Comparison of ENCODE assay signal across 8 mouse cellular contexts in the genomic region with DNA sequence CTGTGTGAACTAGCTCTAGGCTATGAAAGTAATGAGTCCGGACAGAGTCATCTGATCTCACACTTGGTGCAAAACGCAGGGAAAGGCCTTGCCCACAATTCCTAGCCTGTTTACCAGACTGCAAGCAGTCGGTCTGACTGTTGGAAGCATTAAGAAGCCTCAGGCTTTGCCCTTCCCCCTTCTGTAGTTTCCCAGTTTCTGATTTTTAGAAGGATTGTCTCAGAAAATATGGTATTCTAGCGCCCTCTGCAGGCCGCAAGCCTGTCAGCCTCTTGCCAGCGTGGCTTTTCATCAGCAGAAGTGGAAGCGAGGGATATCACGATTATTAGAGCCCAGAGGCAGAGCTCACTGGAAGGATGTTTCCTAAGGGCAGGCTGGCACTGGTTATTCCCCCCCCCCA.
A peak's percentile ranks its signal among the peaks of the same experiment; 100 is the strongest.
DNase-seq lines count a peak whose midpoint lies in the region; ATAC-seq and TF ChIP-seq lines count a peak whose summit lies in the region.

No protein-coding gene starts in this region.

- TF ChIP-seq POLR2A in ES-Bruce4 (IDR thresholded peaks at IDR 0.05; ENCODE audit: insufficient read depth, low read length): no peak

- peaks cover 2% of the 10 kb centered on the region for H3K4me1 ChIP-seq in ES-Bruce4 (ENCODE audit: control insufficient read depth, insufficient read depth, low read length)
- H3K4me1 ChIP-seq in forebrain, embryonic 11.5 days (replicated peaks; ENCODE audit: control insufficient read depth, insufficient read depth, low read length): peaks cover 5% of the 10 kb centered on the region; the same call in 1 of the 2 replicates
- H3K4me1 ChIP-seq in heart, embryonic 16.5 days (ENCODE audit: control insufficient read depth, insufficient read depth, low read length): peaks cover 20% of the 10 kb centered on the region
- no peaks in the 10 kb centered on the region for H3K4me1 ChIP-seq in liver, postnatal 0 days (ENCODE audit: insufficient read depth)
- peaks cover 39% of the 10 kb centered on the region for H3K4me1 ChIP-seq in neural tube, embryonic 15.5 days

- H3K4me2 ChIP-seq in forebrain, embryonic 11.5 days (ENCODE audit: low read depth, low read length, severe bottlenecking): no peak overlapping the region
- H3K4me2 ChIP-seq in heart, embryonic 16.5 days (ENCODE audit: low read depth, low read length): peak overlapping the region; percentile 28; the same call in 1 of the 2 replicates
- H3K4me2 ChIP-seq in liver, postnatal 0 days (ENCODE audit: low read depth, low read length): no peak overlapping the region
- H3K4me2 ChIP-seq in neural tube, embryonic 15.5 days: peak overlapping the region; percentile 22; the same call in 1 of the 2 replicates

- 4% methylated on average over 8 of the region's 8 CpGs for WGBS in forebrain, embryonic 11.5 days
- WGBS in heart, embryonic 16.5 days: 7% methylated on average over 8 of the region's 8 CpGs
- WGBS in liver, postnatal 0 days (ENCODE audit: insufficient replicate concordance): 9% methylated on average over 8 of the region's 8 CpGs
- 2% methylated on average over 8 of the region's 8 CpGs for WGBS in neural tube, embryonic 15.5 days

- peak; percentile 51; the same call in 1 of the 2 replicates for ATAC-seq in forebrain, embryonic 11.5 days (replicated peaks; ENCODE audit: low FRiP score)
- no peak for ATAC-seq in heart, embryonic 16.5 days (replicated peaks; ENCODE audit: extremely low read depth, insufficient read depth, low FRiP score)
- ATAC-seq in liver, postnatal 0 days: no peak
- ATAC-seq in neural tube, embryonic 15.5 days (ENCODE audit: low FRiP score): peak; percentile 48

- H3K27me3 ChIP-seq in ES-Bruce4 (ENCODE audit: control insufficient read depth, insufficient read depth, low read length, poor library complexity, severe bottlenecking): no peaks in the 10 kb centered on the region
- no peaks in the 10 kb centered on the region; the same call in 1 of the 2 replicates for H3K27me3 ChIP-seq in forebrain, embryonic 11.5 days (ENCODE audit: control insufficient read depth, insufficient read depth, low read length)
- H3K27me3 ChIP-seq in heart, embryonic 16.5 days (ENCODE audit: control insufficient read depth, insufficient read depth, low read length): no peaks in the 10 kb centered on the region
- no peaks in the 10 kb centered on the region for H3K27me3 ChIP-seq in liver, postnatal 0 days (ENCODE audit: insufficient read depth, low read length)
- 0 out of 2 replicates have a peak, but pooled peaks cover 4% of the 10 kb centered on the region for H3K27me3 ChIP-seq in neural tube, embryonic 15.5 days (replicated peaks)

- H3K4me3 ChIP-seq in ES-Bruce4 (ENCODE audit: low read depth, low read length): no peak overlapping the region
- no peak overlapping the region for H3K4me3 ChIP-seq in forebrain, embryonic 11.5 days (ENCODE audit: low read depth, low read length)
- H3K4me3 ChIP-seq in heart, embryonic 16.5 days (ENCODE audit: low read length): no peak overlapping the region
- H3K4me3 ChIP-seq in liver, postnatal 0 days (ENCODE audit: low read depth, low read length): no peak overlapping the region
- H3K4me3 ChIP-seq in neural tube, embryonic 15.5 days (replicated peaks): no peak overlapping the region

- H3K9me3 ChIP-seq in ES-Bruce4 (replicated peaks; ENCODE audit: control insufficient read depth, insufficient read depth, low read length, poor library complexity, severe bottlenecking): no peaks in the 10 kb centered on the region
- H3K9me3 ChIP-seq in forebrain, embryonic 11.5 days (ENCODE audit: control insufficient read depth, low read length): no peaks in the 10 kb centered on the region
- H3K9me3 ChIP-seq in heart, embryonic 16.5 days (replicated peaks; ENCODE audit: control insufficient read depth, low read length): no peaks in the 10 kb centered on the region
- no peaks in the 10 kb centered on the region for H3K9me3 ChIP-seq in liver, postnatal 0 days (ENCODE audit: low read length)
- no peaks in the 10 kb centered on the region for H3K9me3 ChIP-seq in neural tube, embryonic 15.5 days (replicated peaks)

- no peak overlapping the region for H3K9ac ChIP-seq in ES-Bruce4 (ENCODE audit: low read depth, poor library complexity, severe bottlenecking)
- H3K9ac ChIP-seq in forebrain, embryonic 11.5 days (ENCODE audit: low read length): no peak overlapping the region
- no peak overlapping the region for H3K9ac ChIP-seq in heart, embryonic 16.5 days (ENCODE audit: low read length)
- H3K9ac ChIP-seq in liver, postnatal 0 days (replicated peaks): no peak overlapping the region
- no peak overlapping the region for H3K9ac ChIP-seq in neural tube, embryonic 15.5 days (replicated peaks)

- no peak for TF ChIP-seq EP300 in ES-Bruce4 (IDR thresholded peaks at IDR 0.05; ENCODE audit: insufficient read depth, low read depth, low read length)
- TF ChIP-seq EP300 in liver, postnatal 0 days (IDR thresholded peaks at IDR 0.05; ENCODE audit: low read depth): no peak

- H3K27ac ChIP-seq in ES-Bruce4 (ENCODE audit: insufficient read depth, low read length): no peak overlapping the region
- H3K27ac ChIP-seq in forebrain, embryonic 11.5 days (ENCODE audit: low read depth, low read length): no peak overlapping the region
- no peak overlapping the region; the same call in 1 of the 2 replicates for H3K27ac ChIP-seq in heart, embryonic 16.5 days (ENCODE audit: low read length)
- H3K27ac ChIP-seq in liver, postnatal 0 days (ENCODE audit: low read depth): no peak overlapping the region
- no peak overlapping the region for H3K27ac ChIP-seq in neural tube, embryonic 15.5 days (replicated peaks)

- H3K36me3 ChIP-seq in ES-Bruce4 (ENCODE audit: control insufficient read depth, insufficient read depth, low read length, poor library complexity, severe bottlenecking): no peaks in the 10 kb centered on the region
- H3K36me3 ChIP-seq in forebrain, embryonic 11.5 days (ENCODE audit: control insufficient read depth, insufficient read depth, low read length): no peaks in the 10 kb centered on the region
- no peaks in the 10 kb centered on the region for H3K36me3 ChIP-seq in heart, embryonic 16.5 days (ENCODE audit: control insufficient read depth, insufficient read depth)
- no peaks in the 10 kb centered on the region for H3K36me3 ChIP-seq in liver, postnatal 0 days (replicated peaks; ENCODE audit: insufficient read depth, low read length)
- H3K36me3 ChIP-seq in neural tube, embryonic 15.5 days: no peaks in the 10 kb centered on the region

- peak; percentile 42 for DNase-seq in c-Kit-positive CD71-positive TER-119-negative erythroid progenitor cells, embryonic 14.5 days (ENCODE audit: low read depth)
- peak; percentile 89 for DNase-seq in forebrain, embryonic 11.5 days (ENCODE audit: low spot score)
- DNase-seq in kidney, postnatal 25 days: peak; percentile 80 to 89
- DNase-seq in liver, postnatal 0 days: peak; percentile 77
- DNase-seq in testis, postnatal 14 days (ENCODE audit: low spot score): peak; percentile 36

- peak; percentile 82 for TF ChIP-seq CTCF in ES-Bruce4 (IDR thresholded peaks at IDR 0.05; ENCODE audit: low read depth, low read length)
- TF ChIP-seq CTCF in liver, postnatal 0 days (IDR thresholded peaks at IDR 0.05; ENCODE audit: low read depth): peak; percentile 85

Comparison
In these comparisons a context has a peak if more than half of its experiments do, and no peak if none do; other contexts are left out.
1. DNase-seq: peak in every context shown above with its lines; median percentile 89 in forebrain, embryonic 11.5 days; 84 in kidney, postnatal 25 days; 77 in liver, postnatal 0 days; 42 in c-Kit-positive CD71-positive TER-119-negative erythroid progenitor cells, embryonic 14.5 days; 36 in testis, postnatal 14 days.
2. ATAC-seq: peak in forebrain, embryonic 11.5 days (single experiment) and neural tube, embryonic 15.5 days (single experiment); none in heart, embryonic 16.5 days (single experiment) and liver, postnatal 0 days (single experiment).
3. H3K4me2 ChIP-seq: peak in heart, embryonic 16.5 days (single experiment) and neural tube, embryonic 15.5 days (single experiment); none in forebrain, embryonic 11.5 days (single experiment) and liver, postnatal 0 days (single experiment).